Mouse (Mus musculus) macrophage (primary cell): ENCODE results near the gene Xirp1. TPM values are rescaled to one million over a fixed set of nuclear protein-coding genes. Genes with fewer than 3 reads are reported as not detected.
A peak's percentile ranks its signal among the peaks of the same experiment; 100 is the strongest.

ENCODE experiments used
- H3K27ac ChIP-seq: fragments of 350-480 bp; formaldehyde crosslinking; 2 replicates; pipeline ENCODE4 v1.9.0; 2021
- H3K36me3 ChIP-seq: fragments of 350-480 bp; formaldehyde crosslinking; 2 replicates; pipeline ENCODE4 v1.9.0; 2021; ENCODE audit errors: inconsistent target
- H3K4me3 ChIP-seq: fragments of 350-480 bp; formaldehyde crosslinking; 2 replicates; pipeline ENCODE4 v1.9.0; 2021; ENCODE audit errors: inconsistent target
- H3K79me2 ChIP-seq: fragments of 350-480 bp; formaldehyde crosslinking; 2 replicates; pipeline ENCODE4 v1.9.0; 2021; ENCODE audit errors: inconsistent target
- WGBS: methylation state at CpG from one replicate; pipeline ENCODE4 v1.1.7; 2026; ENCODE audit warnings: inconsistent platforms; ENCODE audit not compliant: missing documents; 5-methylcytosine and 5-hydroxymethylcytosine counted together
- polyA plus RNA-seq: library from polyadenylated mRNA; stranded (reverse); fragments of 250-400 nt; gene quantifications from 3 replicates; pipeline ENCODE4 v1.2.4, GENCODE M21; 2018; ENCODE audit warnings: inconsistent platforms

Gene Xirp1
- polyA plus RNA-seq, 1 experiment from 2014 or later: not detected

GRCm38 (mm10) chr9:120009871-120010270 lies 13.5 kb downstream of the Xirp1 start:
- 98% methylated on average over 3 of the region's 3 CpGs for WGBS
- no peaks in the 10 kb centered on the region for H3K79me2 ChIP-seq
- no peaks in the 10 kb centered on the region for H3K36me3 ChIP-seq
- no peak overlapping the region for H3K27ac ChIP-seq
- H3K4me3 ChIP-seq: no peak overlapping the region

- 91% methylated on average over 7 of the region's 7 CpGs for WGBS
- no peaks in the 10 kb centered on the region for H3K36me3 ChIP-seq
- H3K79me2 ChIP-seq: no peaks in the 10 kb centered on the region
- no peak overlapping the region for H3K4me3 ChIP-seq
- no peak overlapping the region for H3K27ac ChIP-seq
Observed at GRCm38 (mm10) chr9:120009226-120009841, 14.1 kb downstream of the Xirp1 start.

- H3K4me3 ChIP-seq: no peak overlapping the region
- no peaks in the 10 kb centered on the region for H3K36me3 ChIP-seq
- 93% methylated on average over 1 of the region's 1 CpGs for WGBS
- no peaks in the 10 kb centered on the region for H3K79me2 ChIP-seq
- H3K27ac ChIP-seq: no peak overlapping the region
Observed at GRCm38 (mm10) chr9:120007833-120008232, 15.6 kb downstream of the Xirp1 start.

- H3K79me2 ChIP-seq: no peaks in the 10 kb centered on the region
- H3K4me3 ChIP-seq: no peak overlapping the region
- 97% methylated on average over 3 of the region's 3 CpGs for WGBS
- H3K36me3 ChIP-seq: no peaks in the 10 kb centered on the region
- H3K27ac ChIP-seq: no peak overlapping the region
Observed at GRCm38 (mm10) chr9:120005936-120006335, 17.5 kb downstream of the Xirp1 start.

GRCm38 (mm10) chr9:120002893-120003292 lies 20.5 kb downstream of the Xirp1 start:
- Histone ChIP-seq H3K79me2 (no peaks in the 10 kb centered on the region), H3K27ac (no peak overlapping the region), H3K36me3 (no peaks in the 10 kb centered on the region), H3K4me3 (no peak overlapping the region)
- 92% methylated on average over 5 of the region's 5 CpGs for WGBS

GRCm38 (mm10) chr9:120001945-120002725 lies 21.3 kb downstream of the Xirp1 start:
- Histone ChIP-seq H3K36me3 (no peaks in the 10 kb centered on the region), H3K79me2 (no peaks in the 10 kb centered on the region), H3K4me3 (peak overlapping the region; percentile 37), H3K27ac (peak overlapping the region; percentile 42; the same call in 1 of the 2 replicates)
- 12% methylated on average over 31 of the region's 31 CpGs for WGBS

GRCm38 (mm10) chr9:120000761-120001160 lies 22.6 kb downstream of the Xirp1 start:
- no peaks in the 10 kb centered on the region for H3K36me3 ChIP-seq
- H3K79me2 ChIP-seq: no peaks in the 10 kb centered on the region
- WGBS: 89% methylated on average over 5 of the region's 5 CpGs
- H3K27ac ChIP-seq: no peak overlapping the region
- no peak overlapping the region for H3K4me3 ChIP-seq

GRCm38 (mm10) chr9:119999636-120000035 lies 23.8 kb downstream of the Xirp1 start:
- Histone ChIP-seq H3K79me2 (no peaks in the 10 kb centered on the region), H3K27ac (no peak overlapping the region), H3K4me3 (no peak overlapping the region), H3K36me3 (no peaks in the 10 kb centered on the region)
- 96% methylated on average over 6 of the region's 6 CpGs for WGBS

- H3K27ac ChIP-seq: no peak overlapping the region
- H3K36me3 ChIP-seq: no peaks in the 10 kb centered on the region
- WGBS: 90% methylated on average over 1 of the region's 1 CpGs
- H3K79me2 ChIP-seq: no peaks in the 10 kb centered on the region
- H3K4me3 ChIP-seq: no peak overlapping the region
Observed at GRCm38 (mm10) chr9:119998776-119999175, 24.6 kb downstream of the Xirp1 start.

GRCm38 (mm10) chr9:119996080-119996479 lies 27.3 kb downstream of the Xirp1 start:
- Histone ChIP-seq H3K79me2 (no peaks in the 10 kb centered on the region), H3K36me3 (no peaks in the 10 kb centered on the region), H3K27ac (no peak overlapping the region), H3K4me3 (no peak overlapping the region)
- WGBS: 47% methylated on average over 4 of the region's 4 CpGs

GRCm38 (mm10) chr9:119994207-119994606 lies 29.2 kb downstream of the Xirp1 start:
- Histone ChIP-seq H3K27ac (no peak overlapping the region), H3K79me2 (no peaks in the 10 kb centered on the region), H3K4me3 (no peak overlapping the region), H3K36me3 (no peaks in the 10 kb centered on the region)
- 70% methylated on average over 7 of the region's 7 CpGs for WGBS

GRCm38 (mm10) chr9:119993092-119993844 lies 30.1 kb downstream of the Xirp1 start:
- WGBS: 82% methylated on average over 10 of the region's 10 CpGs
- Histone ChIP-seq H3K36me3 (no peaks in the 10 kb centered on the region), H3K79me2 (no peaks in the 10 kb centered on the region), H3K27ac (no peak overlapping the region), H3K4me3 (no peak overlapping the region)

GRCm38 (mm10) chr9:119991310-119991709 lies 32.1 kb downstream of the Xirp1 start:
- no peaks in the 10 kb centered on the region for H3K79me2 ChIP-seq
- H3K36me3 ChIP-seq: no peaks in the 10 kb centered on the region
- H3K27ac ChIP-seq: no peak overlapping the region
- no peak overlapping the region for H3K4me3 ChIP-seq
- WGBS: 98% methylated on average over 5 of the region's 5 CpGs

- Histone ChIP-seq H3K4me3 (no peak overlapping the region), H3K27ac (no peak overlapping the region), H3K36me3 (no peaks in the 10 kb centered on the region), H3K79me2 (no peaks in the 10 kb centered on the region; the same call in 1 of the 2 replicates)
- WGBS: 68% methylated on average over 6 of the region's 7 CpGs
Observed at GRCm38 (mm10) chr9:119988304-119988703, 35.1 kb downstream of the Xirp1 start.
